ENCODE assay signal across 21 mouse cellular contexts in genomic region chr1:140624918-140625317, GRCm38 (mm10).
A peak's percentile ranks its signal among the peaks of the same experiment; 100 is the strongest.
DNase-seq lines count a peak whose midpoint lies in the region; ATAC-seq and TF ChIP-seq lines count a peak whose summit lies in the region.
"Had no signal": no experiment of that assay in that cellular context is flagged by ENCODE, and none has a peak within 500 bp of the region (broad histone marks: within the 10 kb centered on the region; RNA-seq: fewer than 3 reads in every experiment).

No protein-coding gene starts in this region.

- H3K4me3 ChIP-seq in kidney, embryonic 15.5 days (replicated peaks) = no peak overlapping the region
- no peak overlapping the region for H3K4me3 ChIP-seq in kidney, embryonic 16.5 days (ENCODE audit: low read length)
- H3K4me3 ChIP-seq in kidney, postnatal 0 days (replicated peaks; ENCODE audit: low read depth, low read length) = no peak overlapping the region

- no peak overlapping the region for H3K4me2 ChIP-seq in kidney, embryonic 15.5 days
- no peak overlapping the region for H3K4me2 ChIP-seq in kidney, embryonic 16.5 days (replicated peaks; ENCODE audit: low read depth, low read length)
- H3K4me2 ChIP-seq in kidney, postnatal 0 days (ENCODE audit: low read length) = no peak overlapping the region

- TF ChIP-seq CTCF in kidney, postnatal 0 days (IDR thresholded peaks at IDR 0.05; ENCODE audit: low read depth) = no peak

- no peaks in the 10 kb centered on the region for H3K36me3 ChIP-seq in kidney, embryonic 15.5 days
- no peaks in the 10 kb centered on the region for H3K36me3 ChIP-seq in kidney, embryonic 16.5 days (ENCODE audit: insufficient read depth, low read length)
- H3K36me3 ChIP-seq in kidney, postnatal 0 days (ENCODE audit: insufficient read depth, low read length) = no peaks in the 10 kb centered on the region
- H3K36me3 ChIP-seq: G1E had no signal

- H3K9me3 ChIP-seq in kidney, embryonic 15.5 days (replicated peaks) = no peaks in the 10 kb centered on the region
- H3K9me3 ChIP-seq in kidney, embryonic 16.5 days (ENCODE audit: low read length) = no peaks in the 10 kb centered on the region
- H3K9me3 ChIP-seq in kidney, postnatal 0 days (replicated peaks; ENCODE audit: low read length) = no peaks in the 10 kb centered on the region

- ATAC-seq in kidney, embryonic 15.5 days (replicated peaks; ENCODE audit: low FRiP score) = 0 out of 2 replicates have a peak, but pooled peaks have one; percentile 15
- ATAC-seq in kidney, embryonic 16.5 days (ENCODE audit: low FRiP score, low TSS enrichment) = peak; percentile 59; the same call in 1 of the 2 replicates
- no peak for ATAC-seq in kidney, postnatal 0 days (replicated peaks; ENCODE audit: low FRiP score, low read depth)
- ATAC-seq: activated CD4-positive, CD25-positive, alpha-beta regulatory T cell, adult 4 months; CD4-positive, CD25-positive, alpha-beta regulatory T cell, adult 4 months; Patski had no signal

- H3K27ac ChIP-seq in kidney, embryonic 15.5 days = 0 out of 2 replicates have a peak overlapping the region, but pooled peaks have one; percentile 18
- H3K27ac ChIP-seq in kidney, embryonic 16.5 days (ENCODE audit: low read length) = no peak overlapping the region
- no peak overlapping the region for H3K27ac ChIP-seq in kidney, postnatal 0 days

- DNase-seq in kidney, postnatal 4 days = no peak
- no peak for DNase-seq in kidney, postnatal 14 days
- DNase-seq in kidney, postnatal 0 days (ENCODE audit: low spot score) = peak; percentile 50
- DNase-seq in kidney, adult 8-10 months = no peak
- DNase-seq: adrenal gland, adult 2 months; adrenal gland, adult 8-10 months; adrenal gland, postnatal 10 days; adrenal gland, postnatal 14 days; adrenal gland, postnatal 25 days; adrenal gland, postnatal 36 days; B cell, adult 2 months; cerebellum, adult 11 months; cerebellum, adult 11-12 months; cerebellum, adult 18-20 months had no signal

- no peak overlapping the region for H3K9ac ChIP-seq in kidney, embryonic 15.5 days
- H3K9ac ChIP-seq in kidney, embryonic 16.5 days (replicated peaks; ENCODE audit: low read length) = no peak overlapping the region
- no peak overlapping the region for H3K9ac ChIP-seq in kidney, postnatal 0 days (ENCODE audit: low read depth, low read length)

- no peaks in the 10 kb centered on the region for H3K27me3 ChIP-seq in kidney, embryonic 15.5 days
- no peaks in the 10 kb centered on the region for H3K27me3 ChIP-seq in kidney, embryonic 16.5 days (ENCODE audit: insufficient read depth, low read length)
- H3K27me3 ChIP-seq in kidney, postnatal 0 days (ENCODE audit: insufficient read depth, low read length) = no peaks in the 10 kb centered on the region
- H3K27me3 ChIP-seq: CH12.LX, Patski had no signal

- H3K4me1 ChIP-seq in kidney, embryonic 15.5 days = no peaks in the 10 kb centered on the region
- H3K4me1 ChIP-seq in kidney, embryonic 16.5 days (ENCODE audit: insufficient read depth, low read length) = no peaks in the 10 kb centered on the region
- H3K4me1 ChIP-seq in kidney, postnatal 0 days (replicated peaks; ENCODE audit: insufficient read depth, low read length) = no peaks in the 10 kb centered on the region
